Mouse (Mus musculus) testis, postnatal 14 days (tissue): ENCODE measurements around the gene Tor1a.

Experiments
- DNase-seq: peaks from one replicate; pipeline ENCODE4 v3.0.0; 2021; ENCODE audit warnings: low spot score

The Tor1a gene

DNA sequence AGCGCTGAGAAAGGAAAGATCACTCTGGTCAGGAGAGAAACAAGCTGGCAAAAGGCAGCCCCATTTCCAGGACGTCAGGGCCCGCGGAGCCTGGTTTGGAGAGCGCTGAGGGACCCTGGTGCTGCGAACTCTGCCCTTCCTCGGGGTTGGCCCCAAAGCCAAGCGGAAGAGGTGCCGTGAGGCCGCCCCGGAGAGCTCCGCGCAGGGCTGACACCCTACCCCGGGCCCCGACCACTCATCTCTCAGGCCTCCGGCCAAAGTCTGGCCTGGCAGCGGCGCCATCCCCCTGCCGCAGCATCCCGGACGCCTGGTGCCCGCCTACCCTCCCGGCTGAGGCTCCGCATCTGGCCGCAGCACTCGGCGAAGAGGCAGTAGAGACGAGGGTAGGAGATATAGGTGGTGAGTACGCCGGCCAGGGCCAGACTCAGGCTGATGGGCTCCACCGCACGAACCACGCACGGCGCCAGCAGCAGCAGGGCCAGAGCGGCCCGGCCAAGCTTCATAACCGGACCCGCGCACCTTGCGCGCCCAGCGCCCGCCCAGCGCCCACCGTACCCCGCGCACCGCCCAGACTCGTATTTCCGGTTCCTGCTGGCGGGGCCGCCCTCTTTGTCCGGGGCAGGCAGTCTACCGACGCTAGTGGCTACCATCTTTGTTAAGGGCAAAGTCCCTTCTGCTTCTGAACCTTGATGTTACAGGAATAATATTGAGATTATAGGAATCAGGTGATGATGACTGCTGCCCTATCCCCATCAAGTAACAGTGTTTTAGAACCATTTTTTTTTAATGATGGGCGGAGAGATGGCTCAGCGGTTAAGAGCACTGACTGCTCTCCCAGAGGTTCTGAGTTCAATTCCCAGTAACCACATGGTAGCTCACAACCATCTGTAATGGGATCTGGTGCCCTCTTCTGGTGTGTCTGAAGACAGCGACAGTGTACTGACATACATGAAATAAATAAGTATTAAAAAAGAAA lies at the start of gene Tor1a:
Gene Tor1a, minus strand, starts transcription at position 582 of the 976 bp plus-strand sequence.
- peak; percentile 90 for DNase-seq

DNA sequence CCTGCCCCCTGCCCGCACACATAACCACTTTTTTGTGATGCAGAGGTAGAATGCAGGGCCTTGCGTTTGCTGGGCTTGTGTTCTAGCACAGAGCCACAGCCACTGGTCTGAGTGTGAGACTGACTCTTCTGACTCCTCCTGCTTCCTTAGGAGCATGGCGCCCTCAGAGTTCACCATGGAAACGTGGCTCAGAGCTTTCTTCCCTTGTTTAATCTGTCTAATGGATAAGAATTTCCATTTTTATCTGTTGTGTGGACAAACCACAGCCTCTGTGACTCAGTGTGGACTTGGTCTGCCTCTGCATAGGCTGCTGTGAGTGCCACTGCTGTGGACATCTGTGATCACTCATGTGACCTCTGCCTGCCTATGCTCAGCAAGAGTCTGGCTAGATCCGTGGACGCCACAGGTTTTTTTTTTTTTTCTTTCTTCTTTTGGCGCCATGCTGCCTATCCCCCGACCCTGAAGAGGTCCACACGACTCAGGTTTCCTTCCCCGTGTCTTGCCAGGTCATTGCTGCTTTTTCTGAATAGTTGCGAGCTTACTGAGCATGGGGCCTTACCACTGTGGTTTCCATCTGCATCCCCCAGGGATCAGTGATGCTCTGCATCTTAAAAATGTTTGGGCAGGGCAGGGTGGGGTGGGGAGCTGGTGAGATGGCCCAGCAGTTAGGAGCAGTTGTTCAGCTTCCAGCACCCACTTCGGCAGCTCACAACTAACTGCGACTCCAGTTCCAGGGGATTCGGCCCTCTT lies 45.8 kb upstream of the Tor1a start:
- DNase-seq = no peak

DNA sequence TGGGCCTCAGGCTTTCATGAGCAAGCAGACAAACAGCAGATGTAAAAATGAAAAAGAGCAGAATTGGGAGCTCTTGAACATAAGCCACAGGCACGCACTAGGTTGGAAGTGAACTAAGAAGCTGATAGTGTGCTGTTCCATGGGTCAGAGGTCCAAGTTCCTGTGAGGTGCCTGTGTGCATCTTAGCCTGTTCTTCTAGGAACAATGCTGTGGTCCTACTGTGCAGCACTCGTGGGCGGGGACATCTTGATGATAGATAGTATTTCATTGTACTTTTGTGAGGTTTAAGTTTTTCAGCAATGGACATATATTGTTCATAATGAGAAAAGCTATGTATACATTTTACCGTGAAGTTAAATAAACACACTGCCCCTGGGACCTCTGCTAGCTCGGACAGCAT lies 39.5 kb upstream of the Tor1a start:
- no peak for DNase-seq

DNA sequence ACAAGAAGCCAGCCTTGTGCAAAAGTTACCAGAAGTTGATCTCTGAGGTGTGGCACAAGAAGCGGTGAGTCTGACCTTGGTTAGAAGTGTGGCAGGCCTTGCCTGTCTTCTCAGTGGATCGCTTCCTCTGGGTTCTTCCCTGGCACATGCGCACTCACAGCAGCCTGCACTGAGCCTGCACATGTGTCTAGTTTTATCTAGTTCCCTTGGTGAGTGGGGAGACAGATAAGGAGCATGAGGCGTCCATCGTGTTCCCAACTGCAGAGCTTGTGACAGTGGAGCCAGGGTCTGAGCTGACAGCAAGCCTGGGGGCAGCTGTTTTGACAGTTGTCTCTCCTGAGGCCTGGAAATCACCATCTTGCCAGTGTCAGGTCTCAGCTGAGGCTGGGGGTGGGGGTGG lies 38.7 kb upstream of the Tor1a start:
- DNase-seq = peak; percentile 76

DNA sequence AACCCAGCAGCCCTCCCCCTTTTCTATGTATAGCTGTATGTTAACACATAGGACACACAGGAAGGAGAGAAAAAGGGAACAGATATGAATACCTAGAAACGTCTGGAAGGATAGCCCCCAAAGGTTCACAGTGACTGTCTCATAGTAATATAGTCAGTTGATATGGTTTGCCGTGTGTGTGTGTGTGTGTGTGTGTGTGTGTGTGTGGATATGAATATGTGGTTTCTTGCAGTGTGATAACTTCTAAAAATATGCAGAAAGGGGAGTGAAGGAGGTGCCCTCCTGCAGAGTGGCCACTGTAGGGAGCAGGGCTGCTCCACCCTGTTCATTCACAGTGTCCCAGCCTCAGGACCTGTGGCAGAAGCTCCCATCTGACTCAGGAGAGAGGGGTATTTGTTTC lies 37.7 kb upstream of the Tor1a start:
- DNase-seq = no peak

DNA sequence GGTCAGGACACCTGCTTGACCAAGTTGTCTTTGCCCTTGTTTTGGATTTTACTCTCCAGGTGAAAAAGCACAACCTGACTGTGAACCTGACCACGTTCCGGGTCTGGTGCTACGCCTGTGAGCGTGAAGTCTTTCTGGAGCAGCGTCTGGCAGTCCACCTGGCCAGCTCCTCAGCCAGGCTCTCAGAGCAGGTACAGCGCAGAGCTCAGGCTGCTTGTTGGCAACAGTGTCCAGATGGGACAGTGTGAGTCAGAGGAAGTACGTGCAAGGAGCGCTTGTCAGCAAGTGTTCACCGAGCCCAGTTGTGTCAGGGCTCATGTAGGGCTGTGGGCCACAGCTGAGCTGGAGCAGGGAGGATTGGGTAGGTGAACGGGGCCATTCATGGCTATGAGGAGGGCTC lies 35.1 kb upstream of the Tor1a start:
- no peak for DNase-seq

DNA sequence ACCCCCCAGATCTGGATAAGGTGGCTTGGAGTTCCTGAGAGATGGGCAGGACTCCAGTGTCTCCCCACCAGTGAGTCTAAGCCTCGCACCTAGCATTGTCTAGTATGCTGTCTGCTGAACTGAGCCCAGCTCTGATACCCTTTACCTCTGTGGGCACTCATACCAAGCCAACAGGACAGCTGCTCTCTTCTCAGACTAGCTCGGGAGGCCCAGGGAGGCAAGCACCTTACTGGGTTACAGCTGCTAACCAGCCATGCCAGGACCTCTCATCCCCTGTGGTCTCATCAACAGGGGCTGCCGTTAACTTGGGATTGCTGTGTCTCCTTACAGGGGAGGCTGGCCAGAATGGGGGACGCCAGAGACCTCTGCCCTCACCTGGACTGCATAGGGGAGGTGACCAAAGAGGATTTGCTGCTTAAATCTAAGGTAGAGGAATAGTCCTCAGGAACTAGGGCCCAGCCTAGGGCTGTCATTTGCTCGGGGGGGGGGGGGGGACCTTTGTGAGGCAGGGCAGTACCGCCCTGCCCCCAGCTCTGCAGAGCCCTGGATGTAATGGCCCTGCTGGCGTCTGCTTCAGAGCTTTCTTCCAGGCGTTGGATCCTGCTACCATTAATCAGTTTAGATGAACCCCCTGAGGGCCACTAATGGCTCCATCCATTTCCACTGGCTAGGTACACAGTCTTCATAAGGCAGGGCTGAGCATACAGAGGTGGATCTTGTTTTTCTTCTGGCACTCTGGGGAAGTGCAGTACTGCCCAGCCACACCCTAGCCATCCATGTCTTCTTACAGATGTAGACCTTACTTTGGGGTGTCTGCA lies 30.9 kb upstream of the Tor1a start:
- DNase-seq = no peak

DNA sequence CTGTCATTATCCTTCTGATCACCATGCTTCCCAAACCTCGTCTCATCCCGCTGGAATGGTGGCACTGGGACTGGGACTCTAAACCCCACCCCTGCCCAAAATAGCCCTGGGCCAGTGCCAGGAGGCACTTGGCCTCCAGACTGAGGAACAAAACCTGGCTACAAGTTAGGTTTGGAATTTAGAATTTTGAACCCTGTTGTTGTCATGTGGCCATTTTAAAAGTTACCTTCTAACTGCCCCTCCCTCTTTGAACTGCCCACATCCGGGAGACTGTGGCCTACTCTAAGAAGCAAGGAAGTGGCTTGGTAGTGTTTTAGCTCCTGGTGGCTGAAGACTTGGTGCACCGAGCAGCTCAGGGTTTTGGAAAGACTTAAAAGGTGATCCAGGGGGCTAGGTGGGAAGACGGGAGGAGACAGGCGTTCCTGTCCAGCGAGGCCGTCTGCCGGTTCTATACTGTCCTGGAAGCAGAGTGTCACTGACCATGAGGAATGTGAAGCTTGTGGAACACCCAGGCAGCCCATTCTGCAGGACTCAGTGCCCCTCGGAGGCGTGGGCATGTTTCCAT lies 27.8 kb upstream of the Tor1a start:
- no peak for DNase-seq

DNA sequence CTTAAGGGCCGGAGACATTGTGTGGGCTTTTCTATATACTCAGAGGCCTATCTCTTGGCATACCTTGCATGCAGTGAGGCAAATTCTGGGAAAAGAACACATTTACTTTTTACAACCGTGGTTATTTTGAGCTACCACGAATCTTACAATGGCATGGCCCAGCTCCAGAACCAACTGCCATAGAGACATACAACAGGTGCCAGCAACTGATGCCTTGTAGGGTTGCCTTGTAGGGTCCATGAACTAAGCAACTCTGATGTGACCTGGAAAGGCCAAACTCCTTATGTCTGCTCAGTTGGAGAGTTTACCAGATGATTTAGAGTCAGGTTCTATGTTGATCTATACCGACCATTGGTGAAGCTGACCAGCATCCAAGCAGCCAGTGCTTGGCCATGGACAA lies 27.1 kb upstream of the Tor1a start:
- no peak for DNase-seq

DNA sequence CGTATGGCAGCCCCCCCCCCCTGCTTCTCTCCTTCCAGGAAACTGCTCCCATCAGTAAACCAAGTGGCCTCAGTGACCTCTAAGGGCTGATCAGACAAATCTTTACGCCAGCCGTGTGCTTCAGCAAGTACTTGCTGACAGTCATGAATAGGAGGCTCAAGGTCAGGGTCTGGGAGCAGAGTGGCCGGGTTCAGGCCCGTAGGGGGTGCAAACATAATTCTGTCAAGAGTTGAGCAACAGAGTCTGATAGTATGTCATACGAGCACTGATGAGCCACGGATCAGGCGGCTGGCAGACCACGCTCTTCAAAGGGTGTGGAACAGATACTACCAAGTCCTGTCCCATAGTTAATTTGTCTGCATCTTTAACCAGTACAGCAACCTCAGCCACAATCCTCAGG lies 22.5 kb upstream of the Tor1a start:
- no peak for DNase-seq

DNA sequence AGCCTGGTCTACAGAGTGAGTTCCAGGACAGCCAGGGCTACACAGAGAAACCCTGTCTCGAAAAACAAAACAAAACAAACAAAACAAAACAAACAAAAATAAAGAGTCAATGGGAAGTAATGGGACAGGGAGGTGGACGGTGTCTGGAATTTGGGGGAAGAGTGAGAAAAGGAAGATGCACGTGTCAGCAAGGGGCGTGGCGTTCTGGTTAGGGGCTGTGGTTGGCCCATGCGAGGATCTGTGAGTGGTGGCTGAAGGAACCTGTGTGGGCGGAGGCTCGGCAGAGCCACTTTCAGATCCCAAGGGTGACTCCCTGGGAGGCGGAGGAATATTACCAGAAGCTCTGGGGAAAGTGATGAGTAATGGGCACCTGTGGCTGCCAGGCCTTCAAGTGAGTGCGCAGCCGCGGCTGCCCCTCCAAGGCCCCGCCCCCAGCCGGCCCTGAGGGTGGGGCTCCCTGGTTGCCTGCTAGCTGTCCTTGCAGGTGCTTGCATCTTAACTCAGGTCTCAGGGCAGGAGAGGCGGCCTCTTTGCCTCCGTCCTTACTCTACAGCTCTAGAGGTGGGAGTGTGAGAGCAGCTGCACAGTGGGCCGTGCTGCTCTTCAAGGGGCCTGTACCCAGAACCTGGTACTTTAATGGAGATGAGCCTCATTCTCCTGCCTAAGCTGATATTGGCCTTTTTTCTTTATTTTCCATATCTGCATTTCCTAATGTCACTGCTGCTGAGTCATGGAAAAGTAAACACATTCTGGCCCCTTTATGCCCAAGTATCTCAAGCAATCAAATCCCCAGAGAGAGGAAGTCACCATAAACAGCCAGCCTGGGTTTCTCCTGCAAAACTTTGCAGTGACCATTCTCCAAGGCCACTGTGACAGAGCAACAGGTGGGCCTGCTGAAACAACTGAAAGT lies 17.6 kb upstream of the Tor1a start:
- DNase-seq = peak; percentile 76

DNA sequence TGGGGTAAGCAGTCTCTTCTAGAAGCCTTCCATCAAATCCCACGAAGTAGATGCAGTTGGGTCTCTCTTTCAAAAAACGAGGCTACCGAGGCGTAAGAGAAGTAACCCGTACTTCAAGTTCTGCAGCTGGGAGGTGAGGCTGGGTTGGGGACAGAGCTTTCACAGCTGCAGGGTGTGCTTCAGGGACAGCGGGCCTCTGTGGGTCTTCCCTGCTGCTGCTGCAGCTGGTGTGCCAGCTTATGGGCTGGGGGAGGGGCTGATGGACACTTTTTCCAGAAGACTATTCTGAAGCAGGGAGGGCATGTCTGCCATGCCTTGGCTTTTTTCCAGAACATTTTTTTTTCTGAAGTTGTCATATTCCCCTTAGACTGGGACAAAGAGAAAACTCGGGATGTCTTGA lies 15.3 kb upstream of the Tor1a start:
- peak; percentile 52 for DNase-seq

DNA sequence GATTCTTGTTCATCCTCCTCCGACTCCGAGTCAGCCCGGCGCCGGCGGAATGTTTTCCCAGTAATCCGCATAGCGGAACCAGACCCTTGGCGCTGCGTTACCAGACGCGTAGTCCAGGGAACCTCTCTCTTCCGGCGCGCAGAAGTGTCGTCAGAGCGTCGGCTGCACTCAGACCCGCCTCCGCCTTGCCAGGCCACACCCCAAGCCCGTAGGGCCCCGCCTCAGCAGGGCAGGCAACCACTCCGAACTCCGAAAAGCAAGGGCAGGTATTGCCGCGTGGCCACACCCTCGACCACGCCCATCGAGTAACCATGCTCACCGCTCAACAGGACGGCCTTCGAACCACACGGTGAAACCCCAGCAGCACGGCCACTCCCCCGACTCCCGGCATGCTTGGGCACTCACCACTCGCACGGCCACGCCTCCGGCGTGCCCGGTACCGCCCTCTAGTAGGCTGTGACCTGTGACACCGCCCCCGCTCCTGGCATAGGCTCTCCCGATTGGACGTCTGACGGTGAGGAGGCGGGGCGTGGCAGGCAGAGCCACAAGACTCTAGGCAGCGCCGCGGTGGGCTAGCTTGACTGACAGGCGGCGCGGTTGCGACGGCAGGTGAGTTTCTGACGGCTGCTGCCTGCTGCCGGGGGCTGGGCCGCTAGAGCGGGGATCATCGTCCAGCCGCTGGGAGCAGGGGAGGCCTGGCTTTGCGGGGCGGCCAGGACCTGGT lies 14.2 kb upstream of the Tor1a start, which contains the start of the genes BC005624 and Usp20:
Gene BC005624, minus strand, starts transcription at position 412 of the 724 bp plus-strand sequence.
Gene Usp20, plus strand, starts transcription at position 490 of the 724 bp plus-strand sequence.
- DNase-seq = peak; percentile 100

DNA sequence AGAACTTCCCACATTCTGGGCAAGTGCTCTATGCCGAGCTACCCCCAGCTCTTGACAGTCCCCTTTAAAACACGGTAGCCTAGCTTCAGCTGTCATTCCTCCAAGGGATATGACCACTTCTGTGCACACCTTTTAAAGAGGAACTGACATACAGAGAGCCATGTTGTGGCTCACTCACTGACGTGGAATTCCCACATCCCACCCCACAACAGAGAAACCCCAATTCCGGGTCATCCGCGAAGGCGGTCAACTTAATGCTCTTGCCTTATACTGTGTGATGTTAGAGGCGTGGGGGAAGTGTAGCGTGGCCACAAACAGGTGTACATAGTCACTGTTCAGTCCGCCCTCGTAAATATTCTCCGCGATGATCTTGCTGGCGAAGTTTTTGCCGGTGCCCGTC lies 907 bp downstream of the Tor1a start:
- DNase-seq = no peak

DNA sequence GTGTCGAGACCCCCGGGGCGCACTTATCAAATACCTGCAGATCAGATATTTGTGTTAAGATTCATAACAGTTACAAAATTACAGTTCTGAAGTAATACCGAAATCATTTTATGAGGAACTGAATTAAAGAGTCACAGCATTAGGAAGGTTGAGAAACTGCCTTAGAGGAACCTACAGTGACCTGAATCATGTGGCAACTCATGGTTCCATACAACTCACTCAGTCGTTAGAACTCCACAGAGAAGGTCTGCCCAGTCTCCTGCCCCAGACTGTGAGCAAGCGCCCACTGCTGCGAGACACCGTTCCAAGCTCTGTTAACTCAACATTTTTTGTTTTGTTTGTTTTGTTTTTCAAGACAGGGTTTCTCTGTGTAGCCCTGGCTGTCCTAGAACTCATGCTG lies 2.1 kb downstream of the Tor1a start:
- DNase-seq = no peak

DNA sequence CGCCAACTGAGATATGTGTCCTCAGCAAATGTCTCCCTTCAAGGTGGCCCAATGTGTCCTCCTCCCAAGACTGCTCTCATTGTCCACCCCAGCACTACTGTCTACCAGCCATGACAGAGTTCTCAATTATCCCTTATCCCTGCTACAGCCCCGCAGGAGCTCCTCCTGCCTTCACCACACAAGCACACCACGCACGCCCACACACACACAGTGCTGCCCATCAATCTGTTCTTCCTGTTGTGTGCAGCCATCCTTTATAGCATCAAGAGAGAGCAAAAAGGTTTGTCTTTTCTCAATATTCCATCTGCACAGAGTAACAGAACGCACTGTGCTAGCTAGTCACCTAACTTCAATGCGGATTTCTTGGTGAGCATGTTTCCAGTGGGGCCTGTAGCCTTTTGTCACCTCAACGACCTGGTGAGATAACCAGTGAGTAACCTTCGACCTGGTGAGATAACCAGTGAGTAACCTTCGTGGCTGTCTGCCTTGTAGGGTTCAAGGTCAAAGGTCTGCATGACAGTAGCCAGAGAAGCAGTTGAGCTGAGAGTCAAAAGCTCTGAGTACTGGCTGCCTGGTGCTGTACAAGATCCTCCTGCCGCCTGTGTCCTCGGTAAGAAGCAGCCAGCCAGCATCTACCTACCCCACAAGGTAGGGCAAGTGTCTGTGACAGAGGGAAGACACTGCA lies 5.0 kb downstream of the Tor1a start:
- DNase-seq = no peak

DNA sequence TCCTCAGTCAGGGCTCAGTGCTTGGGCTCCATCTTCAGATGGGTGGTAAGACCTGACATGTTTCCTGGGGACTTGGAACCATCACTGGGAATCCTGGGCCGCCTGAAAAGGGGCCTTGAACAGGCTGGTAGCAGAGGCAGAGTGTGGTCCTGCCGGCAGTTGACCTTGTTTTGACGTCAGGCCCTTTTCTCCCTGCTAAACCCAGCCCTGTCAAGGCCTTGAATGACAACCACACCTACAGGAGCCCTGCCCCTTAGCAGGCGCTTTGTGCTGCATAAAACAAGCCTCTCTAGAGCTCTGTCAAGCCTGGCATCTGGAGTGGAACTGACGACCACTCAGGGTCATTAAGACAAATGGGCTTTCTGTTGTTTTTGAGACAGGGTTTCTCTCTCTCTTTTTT lies 7.9 kb downstream of the Tor1a start:
- no peak for DNase-seq

DNA sequence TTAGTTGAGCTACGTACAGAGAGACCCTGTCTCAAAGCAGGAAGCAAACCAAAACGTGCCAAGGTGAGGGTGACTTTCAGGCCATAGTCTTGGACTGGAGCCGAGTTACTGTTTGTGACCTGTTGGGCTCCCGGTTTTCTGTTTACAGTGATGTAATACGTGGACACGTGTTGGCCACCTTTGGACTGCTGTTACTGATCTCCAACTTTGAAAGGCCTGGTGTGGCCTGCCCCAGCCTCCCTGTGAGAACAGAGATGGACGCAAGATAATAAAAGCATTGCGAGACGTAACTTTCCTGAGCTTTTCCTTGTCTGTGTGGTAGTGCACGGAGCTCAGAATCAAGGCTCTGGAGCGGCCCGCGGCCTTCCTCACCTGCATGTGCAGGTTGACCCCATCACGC lies 9.0 kb downstream of the Tor1a start:
- no peak for DNase-seq

DNA sequence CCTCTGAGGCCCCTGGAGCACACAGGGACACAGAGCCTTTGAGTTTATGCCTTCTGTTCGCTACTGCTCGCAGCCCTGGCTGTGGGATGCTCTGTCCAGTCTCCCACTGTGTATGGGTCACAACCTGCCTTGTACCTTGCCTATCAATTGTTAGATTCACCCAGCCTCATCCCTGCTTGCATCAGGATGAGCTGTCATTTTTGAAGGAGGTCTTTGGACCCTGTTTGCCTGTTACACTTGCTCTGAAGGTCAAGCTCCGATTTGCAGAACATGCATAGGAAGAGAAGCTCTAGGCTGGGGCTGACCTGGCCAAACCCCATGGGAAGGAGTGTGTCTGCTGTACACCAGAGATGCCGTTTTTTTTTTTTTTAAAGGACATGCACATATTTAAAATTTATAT lies 10.2 kb downstream of the Tor1a start:
- no peak for DNase-seq
